Mouse (Mus musculus) right cerebral cortex, postnatal 36 days (tissue): ENCODE measurements around the gene Hoxb5.

Source experiments
- DNase-seq, 2 experiments: peaks; one replicate each; pipeline ENCODE4 v3.0.0; 2022; ENCODE audit warnings: low spot score in 2 of 2, mixed read lengths in 1 of 2

Hoxb5 gene

GRCm38 (mm10) chr11:96288455-96289221 is 14.5 kb upstream of the Hoxb5 start:
- DNase-seq: no peak

GRCm38 (mm10) chr11:96289293-96289692 is 13.8 kb upstream of the Hoxb5 start:
- DNase-seq: no peak

GRCm38 (mm10) chr11:96289837-96290236 is 13.3 kb upstream of the Hoxb5 start:
- DNase-seq: no peak

- DNase-seq: no peak
Observed at GRCm38 (mm10) chr11:96290705-96291355, 12.3 kb upstream of the Hoxb5 start.

GRCm38 (mm10) chr11:96291681-96292564 is 11.2 kb upstream of the Hoxb5 start, which contains the start of gene Hoxb6:
Hoxb6 (plus strand) TSS chr11:96292476.
- no peak for DNase-seq

GRCm38 (mm10) chr11:96292565-96293301 is 10.4 kb upstream of the Hoxb5 start:
- no peak for DNase-seq

- no peak for DNase-seq
Observed at GRCm38 (mm10) chr11:96293302-96293921, 9.7 kb upstream of the Hoxb5 start.

- no peak for DNase-seq
Observed at GRCm38 (mm10) chr11:96294245-96295091, 8.7 kb upstream of the Hoxb5 start.

- DNase-seq: no peak
Observed at GRCm38 (mm10) chr11:96295092-96295835, 7.9 kb upstream of the Hoxb5 start.

GRCm38 (mm10) chr11:96296997-96297396 is 6.1 kb upstream of the Hoxb5 start:
- no peak for DNase-seq

GRCm38 (mm10) chr11:96297428-96297827 is 5.7 kb upstream of the Hoxb5 start:
- DNase-seq: no peak

GRCm38 (mm10) chr11:96297968-96298635 is 5.0 kb upstream of the Hoxb5 start:
- DNase-seq: no peak

- no peak for DNase-seq
Observed at GRCm38 (mm10) chr11:96298895-96299667, 4.1 kb upstream of the Hoxb5 start.

GRCm38 (mm10) chr11:96299781-96300180 is 3.4 kb upstream of the Hoxb5 start:
- no peak for DNase-seq

GRCm38 (mm10) chr11:96300354-96301063 is 2.6 kb upstream of the Hoxb5 start:
- no peak for DNase-seq

- DNase-seq: no peak
Observed at GRCm38 (mm10) chr11:96301064-96301431, 2.1 kb upstream of the Hoxb5 start.

- peak; percentile 9 to 22 for DNase-seq
Observed at GRCm38 (mm10) chr11:96301837-96302236, 1.3 kb upstream of the Hoxb5 start.
